Mouse (Mus musculus) retina, adult 2 months (tissue): ENCODE measurements around the gene Pgap3.
A peak's percentile ranks its signal among the peaks of the same experiment; 100 is the strongest.

ENCODE experiments used
- DNase-seq: peaks from one replicate; pipeline ENCODE4 v3.0.0-alpha.2; 2012; ENCODE audit warnings: low read depth, low spot score

Pgap3 gene

DNA sequence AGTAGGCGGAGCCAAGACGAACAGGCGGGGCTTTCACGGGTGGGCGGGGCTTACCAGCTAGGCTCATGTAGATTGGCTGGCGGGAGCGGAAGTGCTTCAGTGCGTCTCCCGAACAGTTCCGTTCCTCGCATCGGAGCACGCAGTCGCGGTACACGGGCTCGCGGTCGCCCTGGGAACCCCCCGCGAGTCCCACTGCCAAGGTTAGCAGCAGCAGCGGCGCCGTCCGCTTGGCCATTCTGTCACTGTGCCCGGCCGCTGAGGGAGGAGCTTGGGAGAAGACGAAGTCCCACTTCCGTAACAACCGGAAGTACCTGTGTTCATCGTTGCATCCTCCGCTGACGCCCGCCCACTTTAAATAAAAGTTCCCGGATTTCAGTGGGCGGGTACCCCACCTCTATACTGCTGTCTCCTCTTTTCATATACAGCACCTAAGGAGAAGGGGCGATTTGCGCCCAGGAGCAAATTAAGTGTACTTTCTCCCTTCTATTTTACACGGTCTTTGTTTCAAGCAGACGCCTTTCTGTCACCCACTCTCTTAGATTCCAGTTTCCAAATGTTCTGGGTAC is at the start of gene Pgap3:
Gene Pgap3, minus strand, starts transcription at position 330 of the 566 bp plus-strand sequence.
- peak; percentile 83 for DNase-seq

GRCm38 (mm10) chr11:98449419-98449818 is 49.1 kb upstream of the Pgap3 start:
- DNase-seq: no peak

- no peak for DNase-seq
Measured at GRCm38 (mm10) chr11:98448191-98448790, 48.0 kb upstream of the Pgap3 start.

DNA sequence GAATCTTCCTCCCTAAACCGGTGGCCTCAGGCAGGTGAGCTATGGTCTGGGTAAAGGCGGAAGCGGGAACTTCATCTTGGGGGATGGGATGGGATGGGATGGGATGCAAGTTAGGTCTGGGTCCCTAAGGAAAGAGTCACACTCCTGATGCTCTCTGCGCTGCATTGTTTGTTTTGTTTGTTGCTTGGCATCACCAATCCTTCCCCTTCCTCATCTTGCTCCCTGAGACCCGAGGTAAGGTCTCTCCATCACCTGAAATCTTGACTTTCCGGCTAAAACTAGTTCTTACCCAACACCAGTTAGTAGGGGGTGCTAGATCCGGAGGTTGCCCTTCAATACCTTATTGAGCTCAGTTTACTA is 47.2 kb upstream of the Pgap3 start:
- no peak for DNase-seq

DNA sequence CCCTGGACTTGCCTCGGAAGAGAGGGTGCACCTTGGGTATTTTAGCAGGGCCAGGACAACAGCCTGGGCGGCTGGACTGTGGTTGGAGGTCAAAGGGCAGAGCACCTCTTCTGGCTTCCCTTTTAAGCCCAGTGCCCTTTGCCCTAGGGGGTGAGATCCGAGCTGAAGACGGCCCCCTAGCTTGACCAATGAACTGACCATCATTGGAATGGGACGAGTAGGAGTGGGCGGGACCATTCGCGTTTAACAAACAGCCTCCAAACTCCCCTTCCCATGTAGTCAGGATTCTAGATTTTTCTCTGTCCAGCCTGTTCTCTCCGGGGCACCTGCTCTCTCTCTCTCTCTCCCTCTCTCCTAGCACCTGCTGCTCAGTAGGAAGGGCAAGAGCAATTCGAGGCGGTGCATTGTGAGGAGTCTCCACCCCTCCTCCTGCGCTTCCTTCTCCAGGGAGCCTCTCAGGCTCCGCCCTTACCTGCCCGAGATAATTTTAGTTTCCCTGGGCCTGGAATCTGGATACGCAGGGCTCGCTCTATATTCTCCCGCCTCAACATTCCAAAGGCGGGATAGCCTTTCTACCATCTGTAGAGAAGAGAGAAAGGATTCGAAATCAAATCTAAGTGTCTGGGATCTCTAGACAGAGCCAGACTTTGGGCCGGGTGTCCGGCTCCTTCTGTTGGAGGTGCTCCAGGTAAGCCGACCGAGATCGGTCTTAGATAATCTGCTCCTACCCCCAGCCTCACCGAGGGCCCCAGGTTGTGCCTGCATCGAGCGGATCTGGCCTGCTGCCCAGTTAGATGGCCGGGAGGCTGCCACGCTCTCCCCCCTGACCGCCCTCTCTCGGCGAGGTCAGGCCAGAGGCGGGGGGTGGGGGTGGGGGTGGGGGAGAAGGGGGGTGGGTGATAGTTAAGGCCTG is 46.5 kb upstream of the Pgap3 start:
- no peak for DNase-seq

DNA sequence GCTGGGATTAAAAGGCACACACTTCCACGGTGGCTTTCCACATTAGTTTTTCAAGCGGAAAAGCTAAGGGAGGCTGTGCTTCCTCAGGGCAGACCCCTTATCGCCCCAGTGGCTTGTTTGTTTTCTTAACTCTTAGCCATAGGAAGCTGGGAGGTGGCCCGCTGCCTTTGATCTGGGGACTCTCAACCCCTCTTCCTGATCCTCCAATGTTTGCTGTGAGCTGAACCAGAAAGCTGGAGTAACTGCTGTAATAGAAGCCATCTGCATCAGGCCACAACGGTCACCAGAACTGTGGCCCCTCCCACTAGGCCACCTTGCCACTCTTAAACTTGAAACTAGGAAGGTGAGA is 45.9 kb upstream of the Pgap3 start, which contains the start of gene Grb7:
Gene Grb7, plus strand, starts transcription at position 182 of the 349 bp plus-strand sequence.
- no peak for DNase-seq

- no peak for DNase-seq
Measured at GRCm38 (mm10) chr11:98445679-98446078, 45.4 kb upstream of the Pgap3 start.

DNA sequence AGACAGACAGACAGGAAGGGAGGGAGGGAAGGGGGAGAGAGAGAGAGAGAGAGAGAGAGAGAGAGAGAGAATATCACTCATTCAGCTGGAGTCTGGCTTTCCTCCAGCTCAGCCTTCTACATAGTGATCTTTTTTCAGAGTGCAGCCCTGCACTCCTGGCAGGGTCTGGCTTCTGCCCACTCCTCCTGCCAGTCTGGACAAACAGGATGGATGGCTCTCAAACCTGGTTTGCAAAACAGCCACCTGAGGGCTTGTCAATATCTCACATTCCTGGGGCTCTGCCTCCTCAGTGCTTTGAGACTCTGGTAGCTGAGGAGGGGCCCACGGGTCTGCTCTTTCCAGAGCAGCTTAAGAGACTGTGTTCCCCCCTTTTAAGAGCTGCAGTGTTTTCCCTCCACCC is 44.9 kb upstream of the Pgap3 start:
- DNase-seq: no peak

DNA sequence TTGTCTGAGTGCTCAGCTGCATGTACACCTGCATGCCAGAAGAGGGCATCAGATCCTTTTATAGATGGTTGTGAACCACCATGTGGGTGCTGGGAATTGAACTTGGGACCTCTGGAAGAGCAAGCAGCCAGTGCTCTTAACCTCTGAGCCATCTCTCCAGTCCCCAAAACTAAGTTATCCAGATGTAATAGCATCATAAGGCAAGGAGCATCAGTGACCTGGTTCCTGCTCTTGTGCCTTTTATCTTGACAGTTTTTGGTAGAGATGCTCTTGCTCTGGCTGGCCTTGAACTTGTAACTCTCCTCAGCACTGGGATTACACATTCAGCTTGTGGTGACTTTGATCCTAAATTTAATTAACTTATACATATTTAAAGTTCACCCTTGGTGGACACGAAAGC is 43.4 kb upstream of the Pgap3 start:
- no peak for DNase-seq

DNA sequence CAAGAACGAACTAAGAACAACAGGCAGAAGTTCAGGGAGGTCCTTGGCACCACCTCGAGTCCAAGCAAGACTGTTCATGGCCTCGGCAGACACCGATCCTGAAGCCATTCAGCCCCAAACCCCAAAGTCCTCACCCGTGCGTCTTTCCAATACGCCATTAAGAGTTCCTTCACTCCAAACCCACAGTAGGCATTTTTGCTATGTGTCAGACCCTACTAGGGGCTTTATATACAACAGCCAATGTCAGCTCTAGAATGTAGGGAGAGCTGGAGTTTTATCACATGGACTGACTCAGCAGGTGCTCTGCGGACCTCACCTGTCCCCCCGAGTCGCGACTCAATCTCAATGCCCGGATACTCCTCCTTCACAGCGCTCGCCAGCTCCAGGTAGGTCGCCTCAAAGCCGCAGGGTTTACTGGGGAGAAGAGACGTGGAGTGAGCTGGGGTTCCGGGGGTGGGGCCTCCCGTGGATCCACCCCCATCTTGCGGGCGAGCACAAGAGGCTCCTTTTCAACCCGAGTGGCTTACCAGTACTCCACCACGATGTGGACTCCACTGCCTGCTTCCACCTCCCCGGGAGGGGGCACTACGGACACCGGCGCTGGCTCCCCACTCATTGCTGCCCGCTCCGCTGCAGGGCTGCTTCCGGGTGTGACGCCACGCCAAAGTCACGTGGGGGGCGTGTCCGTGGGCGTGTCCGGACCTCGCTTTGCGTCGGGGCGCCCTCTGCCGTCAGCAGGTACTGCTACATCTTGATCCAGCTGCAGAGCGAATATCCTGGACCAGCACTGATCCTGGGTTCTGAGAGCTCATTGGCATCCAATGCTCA is 38.3 kb upstream of the Pgap3 start, which contains the start of gene Mien1:
Gene Mien1, minus strand, starts transcription at position 661 of the 828 bp plus-strand sequence.
- peak; percentile 86 for DNase-seq

- DNase-seq: no peak
Measured at GRCm38 (mm10) chr11:98437441-98437840, 37.2 kb upstream of the Pgap3 start.

DNA sequence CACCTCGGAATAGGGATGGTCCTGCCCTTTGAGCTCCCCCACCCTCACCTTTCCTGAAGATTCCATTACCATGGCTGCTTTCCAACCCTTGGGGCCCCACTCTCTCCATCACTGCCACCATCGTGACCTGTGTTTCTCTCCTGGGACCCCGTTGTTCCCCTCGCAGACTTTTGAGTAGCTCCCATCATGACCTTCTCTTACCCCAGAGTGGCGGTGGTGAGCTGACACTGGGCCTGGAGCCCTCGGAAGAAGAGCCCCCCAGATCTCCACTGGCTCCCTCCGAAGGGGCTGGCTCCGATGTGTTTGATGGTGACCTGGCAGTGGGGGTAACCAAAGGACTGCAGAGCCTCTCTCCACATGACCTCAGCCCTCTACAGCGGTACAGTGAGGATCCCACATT is 35.4 kb upstream of the Pgap3 start:
- no peak for DNase-seq

DNA sequence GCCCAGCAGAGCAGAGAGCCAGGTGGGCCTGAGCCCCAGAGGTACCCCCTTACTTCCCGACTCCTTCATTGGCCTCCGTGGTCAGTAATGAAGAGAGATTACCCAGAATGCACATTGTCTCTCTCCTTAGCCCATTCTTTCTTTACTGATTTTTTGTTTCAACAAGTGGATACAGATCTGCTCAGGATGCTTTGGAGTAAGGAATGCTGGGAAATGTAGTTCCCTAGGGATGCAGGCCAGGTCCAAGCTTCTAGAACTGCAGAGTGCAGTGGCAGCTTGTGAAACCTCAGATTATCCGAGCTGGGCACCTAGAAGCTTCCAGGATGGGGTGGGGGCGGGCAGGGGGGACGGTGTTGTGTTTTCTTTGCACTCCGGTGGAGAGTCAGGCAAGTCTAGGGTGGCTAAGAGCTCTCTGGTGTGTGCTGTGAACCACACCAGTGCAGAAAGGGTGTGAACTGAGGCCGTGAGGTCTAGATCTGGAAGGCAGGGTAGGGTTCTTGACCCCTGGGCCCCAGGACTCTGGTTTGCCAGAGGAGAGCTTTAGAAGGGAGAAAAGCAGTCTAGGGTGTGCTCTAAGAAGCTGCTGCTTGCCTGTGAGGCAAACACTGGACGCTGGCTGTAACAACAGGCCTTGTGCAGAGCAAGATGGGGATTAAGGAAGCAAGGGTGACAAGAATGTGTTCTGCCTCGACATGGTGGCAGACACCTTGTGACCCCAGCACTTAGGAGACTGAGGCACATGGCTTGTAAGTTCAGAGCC is 31.6 kb upstream of the Pgap3 start:
- no peak for DNase-seq

DNA sequence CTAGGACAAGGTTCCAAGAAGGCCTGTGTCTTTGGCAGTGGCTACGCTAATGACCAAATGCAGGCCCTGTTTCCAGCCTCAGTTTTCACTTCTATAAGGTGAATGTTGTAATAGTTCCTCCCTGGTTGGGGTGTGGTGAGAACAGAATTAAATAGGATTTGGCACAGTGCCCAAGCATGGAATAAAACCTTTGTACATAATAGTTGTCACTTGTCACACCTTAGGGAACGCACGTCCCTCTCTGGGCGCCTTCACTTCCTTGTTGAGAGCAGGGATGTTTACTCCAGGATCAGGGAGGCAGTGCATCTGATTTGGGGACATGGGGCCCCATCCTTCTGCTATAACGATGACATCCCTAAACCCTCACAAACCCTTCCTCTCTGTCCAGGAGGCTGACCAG is 28.1 kb upstream of the Pgap3 start:
- no peak for DNase-seq

GRCm38 (mm10) chr11:98426592-98426991 is 26.3 kb upstream of the Pgap3 start:
- DNase-seq: no peak

- no peak for DNase-seq
Measured at GRCm38 (mm10) chr11:98418939-98419547, 18.8 kb upstream of the Pgap3 start.

DNA sequence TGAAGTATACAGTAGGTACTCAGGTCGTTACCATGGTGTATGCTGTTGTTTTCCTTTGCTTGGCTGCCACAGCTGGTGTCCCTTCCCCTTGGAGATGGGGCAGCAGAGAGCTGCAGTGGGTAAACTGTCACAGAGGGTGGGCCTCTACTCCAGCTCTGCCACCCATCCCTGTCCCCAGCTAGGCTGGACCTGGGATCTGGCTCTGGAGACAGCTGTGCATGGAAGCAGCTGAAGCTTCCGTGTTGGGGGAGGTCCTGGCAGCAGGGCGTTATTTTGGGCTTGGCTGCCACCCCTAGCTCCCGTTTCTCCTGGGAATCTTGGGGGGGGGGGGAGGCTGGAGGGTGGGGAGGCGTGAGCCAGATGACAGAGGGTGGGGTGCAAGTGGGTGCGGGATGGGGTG is 18.0 kb upstream of the Pgap3 start:
- DNase-seq: no peak

GRCm38 (mm10) chr11:98417074-98417473 is 16.8 kb upstream of the Pgap3 start:
- no peak for DNase-seq

GRCm38 (mm10) chr11:98414162-98414561 is 13.9 kb upstream of the Pgap3 start:
- no peak for DNase-seq

DNA sequence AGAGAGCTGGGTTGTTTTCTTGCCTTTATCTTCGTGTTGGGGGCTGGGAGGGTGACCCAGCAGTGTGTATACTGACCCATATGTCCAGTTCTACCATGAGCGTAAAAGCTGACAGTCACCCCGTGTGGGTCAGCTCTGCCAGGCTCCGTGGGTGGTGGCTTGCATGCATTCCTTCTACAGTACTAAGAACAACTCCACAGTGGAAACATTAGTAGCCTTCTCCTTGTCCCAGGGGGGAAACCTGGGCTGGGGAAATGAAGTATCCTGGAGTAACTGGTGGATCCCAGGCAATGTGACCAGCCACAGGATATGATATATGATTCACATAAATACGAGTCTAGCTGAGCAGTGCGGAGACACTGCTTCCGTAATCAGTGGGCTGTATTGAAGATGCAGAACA is 13.4 kb upstream of the Pgap3 start:
- no peak for DNase-seq
